Mouse (Mus musculus) stomach, postnatal 0 days (tissue): ENCODE data around the gene Sik1. TPM values are rescaled to one million over a fixed set of nuclear protein-coding genes. Genes with fewer than 3 reads are reported as not detected.
"Not testable (repeated sequence)": the region's sequence is repeated elsewhere in the genome, so short reads cannot be mapped to it uniquely, and the experiment has no call there.

Source experiments
- ATAC-seq: fragments of 200-750 bp; cut with Nextera tagmentation; 2 replicates; pipeline ENCODE4 v1.8.0; 2017; ENCODE audit not compliant: low FRiP score, low TSS enrichment
- DNase-seq: peaks from one replicate; pipeline ENCODE4 v3.0.0-alpha.2; 2016; ENCODE audit warnings: low spot score
- H3K27ac ChIP-seq: fragments of 300-500 bp; sonication (generic); replicated peaks from 2 replicates; pipeline ENCODE4 v1.5.1; 2014; ENCODE audit warnings: mild to moderate bottlenecking, control low read depth
- H3K27me3 ChIP-seq: fragments of 300-500 bp; sonication (generic); 2 replicates; pipeline ENCODE4 v1.6.1; 2014; ENCODE audit warnings: low read length; ENCODE audit not compliant: control insufficient read depth, insufficient read depth
- H3K36me3 ChIP-seq: fragments of 300-500 bp; sonication (generic); 2 replicates; pipeline ENCODE4 v1.6.1; 2014; ENCODE audit warnings: low read length, mixed read lengths; ENCODE audit not compliant: control insufficient read depth, insufficient read depth
- H3K4me1 ChIP-seq: fragments of 300-500 bp; sonication (generic); replicated peaks from 2 replicates; pipeline ENCODE4 v1.6.1; 2014; ENCODE audit warnings: antibody characterized with exemption; ENCODE audit not compliant: control insufficient read depth, insufficient read depth
- H3K4me2 ChIP-seq: fragments of 300-500 bp; sonication (generic); replicated peaks from 2 replicates; pipeline ENCODE4 v1.6.1; 2014; ENCODE audit warnings: low read depth, mild to moderate bottlenecking, control low read depth, moderate library complexity
- H3K4me3 ChIP-seq: fragments of 300-500 bp; sonication (generic); 2 replicates; pipeline ENCODE4 v1.5.1; 2014; ENCODE audit warnings: low read depth, low read length, control low read depth
- H3K9ac ChIP-seq: fragments of 300-500 bp; sonication (generic); 2 replicates; pipeline ENCODE4 v1.6.1; 2014; ENCODE audit warnings: mild to moderate bottlenecking, low read length, control low read depth, mixed read lengths
- H3K9me3 ChIP-seq: fragments of 300-500 bp; sonication (generic); 2 replicates; pipeline ENCODE4 v1.6.1; 2016; ENCODE audit warnings: low read length; ENCODE audit not compliant: control insufficient read depth
- CTCF ChIP-seq: IDR thresholded peaks from 2 replicates; pipeline ENCODE4 v1.5.1; 2016; ENCODE audit warnings: antibody characterized with exemption, low read depth, mild to moderate bottlenecking, moderate library complexity
- EP300 ChIP-seq: optimal IDR thresholded peaks from 2 replicates; pipeline ENCODE3; 2016; ENCODE audit warnings: antibody characterized with exemption
- WGBS: fragments of 180-500 bp; shearing (Covaris S2); extraction: QIAGEN DNeasy Blood & Tissue Kit; methylation state at CpG from one replicate; pipeline ENCODE4 v1.1.7; 2014; 5-methylcytosine and 5-hydroxymethylcytosine counted together
- polyA plus RNA-seq: library from polyadenylated mRNA; unstranded; fragments of >200 nt; fragmentation: Nextera tagmentation; extraction: Ambion mirVana; gene quantifications from 2 replicates; pipeline ENCODE4 v1.2.1, GENCODE M21; 2015

Sik1 gene
- polyA plus RNA-seq, 1 experiment from 2014 or later: 18.2 TPM

DNA sequence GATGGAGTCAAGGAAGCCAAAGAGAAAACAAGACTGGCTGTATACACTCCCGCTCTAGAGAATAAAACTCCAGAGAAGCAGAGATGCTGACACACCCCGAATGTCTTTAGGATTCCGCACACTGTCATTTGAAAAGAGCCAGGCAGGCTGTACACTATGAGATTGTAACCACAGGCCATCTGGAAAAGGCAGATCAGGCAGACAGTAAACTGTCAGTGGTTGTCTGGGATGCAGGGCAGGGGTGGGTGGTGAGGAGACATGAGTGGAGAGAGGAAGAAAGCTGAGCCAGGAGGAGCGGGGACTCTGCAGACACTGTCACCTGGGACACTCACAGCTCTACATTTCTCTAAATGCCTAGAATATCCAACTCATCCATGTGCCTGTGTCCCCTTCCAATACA, 36.3 kb upstream of the Sik1 start:
- Histone ChIP-seq H3K4me1 (peaks cover 9% of the 10 kb centered on the region), H3K4me2 (no peak overlapping the region), H3K9ac (no peak overlapping the region), H3K36me3 (no peaks in the 10 kb centered on the region), H3K27me3 (no peaks in the 10 kb centered on the region), H3K27ac (peak overlapping the region; percentile 77), H3K9me3 (no peaks in the 10 kb centered on the region), H3K4me3 (no peak overlapping the region)
- DNase-seq: no peak
- TF ChIP-seq CTCF (no peak), EP300 (no peak)
- 41% methylated on average over 4 of the region's 4 CpGs for WGBS
- no peak for ATAC-seq

- Histone ChIP-seq H3K9ac (peak overlapping the region; percentile 13; the same call in 1 of the 2 replicates), H3K4me2 (no peak overlapping the region), H3K27ac (peak overlapping the region; percentile 77), H3K4me1 (peaks cover 9% of the 10 kb centered on the region), H3K9me3 (no peaks in the 10 kb centered on the region), H3K36me3 (no peaks in the 10 kb centered on the region), H3K27me3 (no peaks in the 10 kb centered on the region), H3K4me3 (no peak overlapping the region)
- ATAC-seq (no peak), DNase-seq (no peak)
- WGBS: 28% methylated on average over 2 of the region's 2 CpGs
- no peak for TF ChIP-seq EP300
- no peak for TF ChIP-seq CTCF
These were observed 34.8 kb upstream of the Sik1 start for GRCm38 (mm10) chr17:31890311-31890951.

- Histone ChIP-seq H3K27ac (peak overlapping the region; percentile 58), H3K4me3 (no peak overlapping the region), H3K9me3 (no peaks in the 10 kb centered on the region), H3K27me3 (no peaks in the 10 kb centered on the region), H3K4me2 (no peak overlapping the region), H3K36me3 (no peaks in the 10 kb centered on the region), H3K9ac (peak overlapping the region; percentile 5; the same call in 1 of the 2 replicates), H3K4me1 (peaks cover 9% of the 10 kb centered on the region)
- ATAC-seq (0 out of 2 replicates have a peak, but pooled peaks have one; percentile 25), DNase-seq (peak; percentile 54)
- TF ChIP-seq CTCF: no peak
- no peak for TF ChIP-seq EP300
- 60% methylated on average over 9 of the region's 9 CpGs for WGBS
These were observed 34.0 kb upstream of the Sik1 start for GRCm38 (mm10) chr17:31889446-31890201.

GRCm38 (mm10) chr17:31888540-31888939, 32.9 kb upstream of the Sik1 start:
- TF ChIP-seq EP300: no peak
- no peak for TF ChIP-seq CTCF
- Histone ChIP-seq H3K4me2 (no peak overlapping the region), H3K9me3 (no peaks in the 10 kb centered on the region), H3K27ac (no peak overlapping the region), H3K9ac (no peak overlapping the region), H3K4me1 (peaks cover 8% of the 10 kb centered on the region), H3K4me3 (no peak overlapping the region), H3K36me3 (no peaks in the 10 kb centered on the region), H3K27me3 (no peaks in the 10 kb centered on the region)
- DNase-seq: no peak
- 65% methylated on average over 6 of the region's 6 CpGs for WGBS
- ATAC-seq: no peak

GRCm38 (mm10) chr17:31884676-31885075, 29.1 kb upstream of the Sik1 start:
- not testable (repeated sequence) for H3K9me3 ChIP-seq, ATAC-seq, H3K36me3 ChIP-seq, H3K4me1 ChIP-seq, DNase-seq, H3K9ac ChIP-seq, H3K27ac ChIP-seq, H3K4me3 ChIP-seq, H3K27me3 ChIP-seq, H3K4me2 ChIP-seq
- 56% methylated on average over 1 of the region's 1 CpGs for WGBS

DNA sequence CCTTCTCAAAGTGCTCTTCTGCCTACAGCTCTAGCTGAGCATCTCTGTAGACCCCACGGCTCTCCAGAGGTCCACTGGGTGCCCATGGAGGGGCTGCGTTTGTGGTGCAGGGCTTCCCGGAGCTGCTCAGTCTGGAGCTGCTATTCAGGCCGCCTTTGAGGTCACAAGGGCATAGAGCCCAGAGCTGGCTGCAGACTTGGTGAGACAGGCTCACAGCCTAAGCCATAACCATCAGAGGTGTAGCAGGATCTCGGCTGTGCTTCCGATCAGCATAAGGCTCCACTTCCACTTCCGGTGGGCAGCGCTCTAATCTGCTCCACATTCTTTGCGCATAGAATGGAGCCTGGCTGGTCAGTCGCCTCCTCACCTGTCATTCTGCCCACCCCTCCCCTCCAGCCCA, 23.8 kb upstream of the Sik1 start:
- H3K9ac ChIP-seq: no peak overlapping the region
- H3K4me2 ChIP-seq: no peak overlapping the region
- no peaks in the 10 kb centered on the region for H3K27me3 ChIP-seq
- H3K36me3 ChIP-seq: no peaks in the 10 kb centered on the region
- no peak overlapping the region for H3K4me3 ChIP-seq
- DNase-seq (no peak), ATAC-seq (no peak)
- no peak overlapping the region for H3K27ac ChIP-seq
- H3K4me1 ChIP-seq: peaks cover 6% of the 10 kb centered on the region
- no peaks in the 10 kb centered on the region for H3K9me3 ChIP-seq
- 81% methylated on average over 10 of the region's 10 CpGs for WGBS
- no peak for TF ChIP-seq CTCF
- no peak for TF ChIP-seq EP300
